Mouse (Mus musculus): ENCODE data around the gene Ptrhd1. TPM values are rescaled to one million over a fixed set of nuclear protein-coding genes. Genes with fewer than 3 reads are reported as not detected.

The Ptrhd1 gene
- total and polyA plus RNA-seq, 2 experiments, result 1.8 to 2.3 TPM

GRCm38 (mm10) chr12:4193025-4193740, 40.6 kb upstream of the Ptrhd1 start:
- Histone ChIP-seq H3K36me3 (ENCODE audit: control insufficient read depth, insufficient read depth, low read length) (no peaks in the 10 kb centered on the region), H3K4me3 (ENCODE audit: insufficient read depth, low read depth, low read length) (no peak overlapping the region), H3K27ac (replicated peaks; ENCODE audit: insufficient read depth, low read depth, low read length) (no peak overlapping the region), H3K9ac (ENCODE audit: low read depth, low read length) (no peak overlapping the region), H3K27me3 (ENCODE audit: control insufficient read depth, insufficient read depth, low read length) (no peaks in the 10 kb centered on the region), H3K79me2 (ENCODE audit: control insufficient read depth, insufficient read depth, low read length) (no peaks in the 10 kb centered on the region), H3K4me1 (ENCODE audit: control insufficient read depth, insufficient read depth, low read length) (no peaks in the 10 kb centered on the region)
- TF ChIP-seq CTCF (IDR thresholded peaks at IDR 0.05; ENCODE audit: low read depth, low read length), result no peak
- TF ChIP-seq POLR2A (IDR thresholded peaks at IDR 0.05; ENCODE audit: extremely low read depth, insufficient read depth, low read length), result no peak
- DNase-seq (ENCODE audit: extremely low read depth, low read depth, low spot score), result no peak
- WGBS, result 69% methylated on average over 10 of the region's 10 CpGs

GRCm38 (mm10) chr12:4194643-4195042, 39.2 kb upstream of the Ptrhd1 start:
- H3K4me1 ChIP-seq (ENCODE audit: control insufficient read depth, insufficient read depth, low read length), result no peaks in the 10 kb centered on the region
- no peak for DNase-seq (ENCODE audit: extremely low read depth, low read depth, low spot score)
- H3K9ac ChIP-seq (ENCODE audit: low read depth, low read length), result no peak overlapping the region
- no peaks in the 10 kb centered on the region for H3K79me2 ChIP-seq (ENCODE audit: control insufficient read depth, insufficient read depth, low read length)
- H3K27ac ChIP-seq (replicated peaks; ENCODE audit: insufficient read depth, low read depth, low read length), result no peak overlapping the region
- no peaks in the 10 kb centered on the region for H3K36me3 ChIP-seq (ENCODE audit: control insufficient read depth, insufficient read depth, low read length)
- 95% methylated on average over 14 of the region's 14 CpGs for WGBS
- no peaks in the 10 kb centered on the region for H3K27me3 ChIP-seq (ENCODE audit: control insufficient read depth, insufficient read depth, low read length)
- TF ChIP-seq CTCF (IDR thresholded peaks at IDR 0.05; ENCODE audit: low read depth, low read length) (no peak), POLR2A (IDR thresholded peaks at IDR 0.05; ENCODE audit: extremely low read depth, insufficient read depth, low read length) (no peak)
- no peak overlapping the region for H3K4me3 ChIP-seq (ENCODE audit: insufficient read depth, low read depth, low read length)

- H3K4me3 ChIP-seq (ENCODE audit: insufficient read depth, low read depth, low read length), result no peak overlapping the region
- no peak for TF ChIP-seq POLR2A (IDR thresholded peaks at IDR 0.05; ENCODE audit: extremely low read depth, insufficient read depth, low read length)
- TF ChIP-seq CTCF (IDR thresholded peaks at IDR 0.05; ENCODE audit: low read depth, low read length), result no peak
- H3K9ac ChIP-seq (ENCODE audit: low read depth, low read length), result no peak overlapping the region
- H3K4me1 ChIP-seq (ENCODE audit: control insufficient read depth, insufficient read depth, low read length), result no peaks in the 10 kb centered on the region
- no peaks in the 10 kb centered on the region for H3K36me3 ChIP-seq (ENCODE audit: control insufficient read depth, insufficient read depth, low read length)
- H3K27ac ChIP-seq (replicated peaks; ENCODE audit: insufficient read depth, low read depth, low read length), result no peak overlapping the region
- H3K27me3 ChIP-seq (ENCODE audit: control insufficient read depth, insufficient read depth, low read length), result no peaks in the 10 kb centered on the region
- no peak for DNase-seq (ENCODE audit: extremely low read depth, low read depth, low spot score)
- 70% methylated on average over 4 of the region's 4 CpGs for WGBS
- H3K79me2 ChIP-seq (ENCODE audit: control insufficient read depth, insufficient read depth, low read length), result no peaks in the 10 kb centered on the region
Measured at GRCm38 (mm10) chr12:4198702-4199101, 35.1 kb upstream of the Ptrhd1 start.

- Histone ChIP-seq H3K36me3 (ENCODE audit: control insufficient read depth, insufficient read depth, low read length) (no peaks in the 10 kb centered on the region), H3K4me3 (ENCODE audit: insufficient read depth, low read depth, low read length) (no peak overlapping the region), H3K79me2 (ENCODE audit: control insufficient read depth, insufficient read depth, low read length) (no peaks in the 10 kb centered on the region), H3K27me3 (ENCODE audit: control insufficient read depth, insufficient read depth, low read length) (no peaks in the 10 kb centered on the region), H3K27ac (replicated peaks; ENCODE audit: insufficient read depth, low read depth, low read length) (no peak overlapping the region), H3K4me1 (ENCODE audit: control insufficient read depth, insufficient read depth, low read length) (no peaks in the 10 kb centered on the region), H3K9ac (ENCODE audit: low read depth, low read length) (no peak overlapping the region)
- no peak for DNase-seq (ENCODE audit: extremely low read depth, low read depth, low spot score)
- 94% methylated on average over 11 of the region's 11 CpGs for WGBS
- no peak for TF ChIP-seq CTCF (IDR thresholded peaks at IDR 0.05; ENCODE audit: low read depth, low read length)
- no peak for TF ChIP-seq POLR2A (IDR thresholded peaks at IDR 0.05; ENCODE audit: extremely low read depth, insufficient read depth, low read length)
Measured at GRCm38 (mm10) chr12:4199271-4199670, 34.6 kb upstream of the Ptrhd1 start.

GRCm38 (mm10) chr12:4201454-4202200, 32.2 kb upstream of the Ptrhd1 start:
- H3K36me3 ChIP-seq (ENCODE audit: control insufficient read depth, insufficient read depth, low read length), result no peaks in the 10 kb centered on the region
- H3K9ac ChIP-seq (ENCODE audit: low read depth, low read length), result no peak overlapping the region
- H3K79me2 ChIP-seq (ENCODE audit: control insufficient read depth, insufficient read depth, low read length), result no peaks in the 10 kb centered on the region
- H3K27me3 ChIP-seq (ENCODE audit: control insufficient read depth, insufficient read depth, low read length), result no peaks in the 10 kb centered on the region
- peaks cover 6% of the 10 kb centered on the region; the same call in 1 of the 2 replicates for H3K4me1 ChIP-seq (ENCODE audit: control insufficient read depth, insufficient read depth, low read length)
- no peak overlapping the region for H3K27ac ChIP-seq (replicated peaks; ENCODE audit: insufficient read depth, low read depth, low read length)
- WGBS, result 91% methylated on average over 13 of the region's 13 CpGs
- TF ChIP-seq POLR2A (IDR thresholded peaks at IDR 0.05; ENCODE audit: extremely low read depth, insufficient read depth, low read length) (no peak), CTCF (IDR thresholded peaks at IDR 0.05; ENCODE audit: low read depth, low read length) (no peak)
- H3K4me3 ChIP-seq (ENCODE audit: insufficient read depth, low read depth, low read length), result no peak overlapping the region
- DNase-seq (ENCODE audit: extremely low read depth, low read depth, low spot score), result no peak

- 97% methylated on average over 4 of the region's 4 CpGs for WGBS
- H3K4me3 ChIP-seq (ENCODE audit: insufficient read depth, low read depth, low read length), result no peak overlapping the region
- H3K27ac ChIP-seq (replicated peaks; ENCODE audit: insufficient read depth, low read depth, low read length), result no peak overlapping the region
- no peaks in the 10 kb centered on the region for H3K27me3 ChIP-seq (ENCODE audit: control insufficient read depth, insufficient read depth, low read length)
- no peak overlapping the region for H3K9ac ChIP-seq (ENCODE audit: low read depth, low read length)
- TF ChIP-seq POLR2A (IDR thresholded peaks at IDR 0.05; ENCODE audit: extremely low read depth, insufficient read depth, low read length) (no peak), CTCF (IDR thresholded peaks at IDR 0.05; ENCODE audit: low read depth, low read length) (no peak)
- no peaks in the 10 kb centered on the region for H3K36me3 ChIP-seq (ENCODE audit: control insufficient read depth, insufficient read depth, low read length)
- peaks cover 6% of the 10 kb centered on the region; the same call in 1 of the 2 replicates for H3K4me1 ChIP-seq (ENCODE audit: control insufficient read depth, insufficient read depth, low read length)
- DNase-seq (ENCODE audit: extremely low read depth, low read depth, low spot score), result no peak
- H3K79me2 ChIP-seq (ENCODE audit: control insufficient read depth, insufficient read depth, low read length), result no peaks in the 10 kb centered on the region
Measured at GRCm38 (mm10) chr12:4202206-4202605, 31.6 kb upstream of the Ptrhd1 start.

Data from liver, adult 2 months (tissue).